Mouse (Mus musculus) erythroblast, embryonic 14.5 days (primary cell): ENCODE measurements around the gene Eepd1.

Experiments used
- GATA1 ChIP-seq: IDR thresholded peaks from 2 replicates; pipeline ENCODE4 v1.6.1; 2012; ENCODE audit warnings: low read length, inconsistent platforms, mixed read lengths
- TAL1 ChIP-seq: IDR thresholded peaks from 3 replicates; pipeline ENCODE4 v1.6.1; 2012; ENCODE audit warnings: low read length, inconsistent platforms, mixed read lengths

GRCm38 (mm10) chr9:25583621-25584020 lies 102.3 kb downstream of the Eepd1 start:
- no peak for TF ChIP-seq TAL1
- no peak for TF ChIP-seq GATA1
